8 mouse cellular contexts compared by ENCODE assay signal in the genomic region with DNA sequence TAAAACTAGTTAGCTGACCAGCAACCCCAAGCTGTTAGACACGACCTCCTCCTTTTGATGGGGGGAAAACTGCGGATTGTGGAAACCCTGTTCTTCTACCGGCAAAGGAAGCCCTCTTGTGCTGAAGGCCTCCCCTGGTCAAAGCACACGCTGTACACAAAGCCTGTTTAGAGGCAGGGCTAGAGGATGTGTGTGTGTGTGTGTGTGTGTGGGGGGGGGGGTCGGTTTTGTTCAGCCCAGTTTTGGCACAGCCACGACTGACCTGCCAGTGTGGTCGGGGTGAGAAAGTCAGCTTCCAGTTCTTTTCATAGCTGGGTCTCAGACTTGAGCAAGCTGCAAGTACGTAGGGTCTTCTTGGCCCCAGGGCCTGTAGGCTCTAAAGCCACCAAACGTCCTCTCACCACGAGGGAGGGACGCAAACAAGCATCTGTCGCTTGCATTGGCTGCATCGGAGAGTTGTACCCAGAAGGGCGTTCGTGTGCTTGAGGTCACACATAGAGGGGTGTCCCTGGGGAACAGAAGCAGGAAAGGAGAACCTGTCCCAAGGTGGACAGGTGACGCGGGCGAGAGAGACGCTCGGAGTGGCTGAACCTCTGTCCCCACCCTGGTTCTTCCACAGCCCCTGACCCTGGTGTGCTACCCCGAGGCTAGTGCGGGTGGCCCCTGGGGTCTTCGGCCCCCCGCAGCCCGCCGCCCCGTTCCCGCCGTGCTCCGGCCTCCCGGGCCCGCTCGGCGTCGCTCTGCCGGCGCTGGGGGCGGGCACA. TPM values are rescaled to one million over a fixed set of nuclear protein-coding genes. Genes with fewer than 3 reads are reported as not detected.
DNase-seq lines count a peak whose midpoint lies in the region; ATAC-seq and TF ChIP-seq lines count a peak whose summit lies in the region.

No protein-coding gene starts in this region.

- H3K9ac ChIP-seq in intestine, embryonic 15.5 days = peak overlapping the region; percentile 91
- H3K9ac ChIP-seq in limb, embryonic 15.5 days = peak overlapping the region; percentile 71
- peak overlapping the region; percentile 63 for H3K9ac ChIP-seq in midbrain, embryonic 15.5 days

- 5% methylated on average over 31 of the region's 38 CpGs for WGBS in intestine, embryonic 15.5 days
- WGBS in limb, embryonic 15.5 days = 1% methylated on average over 35 of the region's 38 CpGs
- under 1% methylated on average over 30 of the region's 38 CpGs for WGBS in midbrain, embryonic 15.5 days

- no peaks in the 10 kb centered on the region for H3K9me3 ChIP-seq in intestine, embryonic 15.5 days
- no peaks in the 10 kb centered on the region for H3K9me3 ChIP-seq in limb, embryonic 15.5 days
- no peaks in the 10 kb centered on the region for H3K9me3 ChIP-seq in midbrain, embryonic 15.5 days

- peak overlapping the region; percentile 81 for H3K4me3 ChIP-seq in intestine, embryonic 15.5 days (replicated peaks)
- H3K4me3 ChIP-seq in limb, embryonic 15.5 days = peak overlapping the region; percentile 77
- H3K4me3 ChIP-seq in midbrain, embryonic 15.5 days = peak overlapping the region; percentile 73
- peak overlapping the region; percentile 87 for H3K4me3 ChIP-seq in testis, adult 2 months (ENCODE audit: control insufficient read depth, low read depth, low read length)

- POLR2A ChIA-PET in Patski (lab: Charles Lee) = interaction anchor here (0.6 to 0.9 kb wide), 4 partner anchors 28 to 324 kb away, joined by 3 to 5 read pairs (median 4); no protein-coding TSS in a partner anchor

- CTCF ChIA-PET in Patski (lab: Charles Lee) = interaction anchor here (1.0 kb wide), 1 partner anchor 7 kb away, joined by 3 read pairs; no protein-coding TSS in a partner anchor

- no peak for TF ChIP-seq CTCF in Patski (IDR thresholded peaks at IDR 0.05)
- no peak for TF ChIP-seq CTCF in testis, adult 2 months (IDR thresholded peaks at IDR 0.05; ENCODE audit: control insufficient read depth, insufficient read depth, insufficient replicate concordance, low read depth, low read length)

- ATAC-seq in Patski = peak; percentile 27
- peak; percentile 80 for ATAC-seq in intestine, embryonic 15.5 days
- ATAC-seq in limb, embryonic 15.5 days (ENCODE audit: insufficient number of reproducible peaks, low FRiP score, low TSS enrichment, low read depth) = peak; percentile 37; the same call in 1 of the 2 replicates
- peak; percentile 72 for ATAC-seq in midbrain, embryonic 15.5 days (replicated peaks)

- no peak; the same call in 1 of the 2 replicates for TF ChIP-seq POLR2A in testis, adult 2 months (IDR thresholded peaks at IDR 0.05; ENCODE audit: control insufficient read depth, low read depth, low read length)

- in situ Hi-C loops in Patski (cut with MboI; ENCODE audit: low pct_unique_long_range_greater_than_20kb) = no loop called here

- DNase-seq in B cell, adult 2 months = peak; percentile 85 to 86
- DNase-seq in Patski (ENCODE audit: low read depth, low spot score) = no peak
- DNase-seq in cerebellum, adult 9-11 months = peak; percentile 76
- peak; percentile 28 for DNase-seq in gastrocnemius, postnatal 25 days

- no peaks in the 10 kb centered on the region for H3K36me3 ChIP-seq in intestine, embryonic 15.5 days
- peaks cover 13% of the 10 kb centered on the region for H3K36me3 ChIP-seq in limb, embryonic 15.5 days
- H3K36me3 ChIP-seq in midbrain, embryonic 15.5 days (replicated peaks) = no peaks in the 10 kb centered on the region
- H3K36me3 ChIP-seq in testis, adult 2 months (ENCODE audit: control insufficient read depth, insufficient read depth, low read length) = no peaks in the 10 kb centered on the region

- H3K4me1 ChIP-seq in intestine, embryonic 15.5 days (replicated peaks) = peaks cover 12% of the 10 kb centered on the region; the same call in 1 of the 2 replicates
- H3K4me1 ChIP-seq in limb, embryonic 15.5 days = peaks cover 8% of the 10 kb centered on the region; the same call in 1 of the 2 replicates
- H3K4me1 ChIP-seq in midbrain, embryonic 15.5 days = peaks cover 23% of the 10 kb centered on the region
- H3K4me1 ChIP-seq in testis, adult 2 months (ENCODE audit: control insufficient read depth, insufficient read depth, low read length) = peaks cover 9% of the 10 kb centered on the region

- no peaks in the 10 kb centered on the region for H3K27me3 ChIP-seq in Patski
- H3K27me3 ChIP-seq in intestine, embryonic 15.5 days (replicated peaks) = no peaks in the 10 kb centered on the region
- H3K27me3 ChIP-seq in limb, embryonic 15.5 days = no peaks in the 10 kb centered on the region
- no peaks in the 10 kb centered on the region for H3K27me3 ChIP-seq in midbrain, embryonic 15.5 days (replicated peaks)
- H3K27me3 ChIP-seq in testis, adult 2 months (ENCODE audit: control insufficient read depth, insufficient read depth, low read length) = no peaks in the 10 kb centered on the region

- peak overlapping the region; percentile 96 for H3K27ac ChIP-seq in intestine, embryonic 15.5 days
- peak overlapping the region; percentile 94 for H3K27ac ChIP-seq in limb, embryonic 15.5 days
- H3K27ac ChIP-seq in midbrain, embryonic 15.5 days = peak overlapping the region; percentile 79
- peak overlapping the region; percentile 77 for H3K27ac ChIP-seq in testis, adult 2 months (ENCODE audit: control insufficient read depth, insufficient read depth, low read depth, low read length)

- peak overlapping the region; percentile 92 for H3K4me2 ChIP-seq in intestine, embryonic 15.5 days (replicated peaks)
- peak overlapping the region; percentile 80 for H3K4me2 ChIP-seq in limb, embryonic 15.5 days
- H3K4me2 ChIP-seq in midbrain, embryonic 15.5 days = peak overlapping the region; percentile 88

RNA-seq across cellular contexts. Expression of gene Mta3, which starts 0.4 kb away (rescaled TPM):
- 50.7 TPM for polyA plus RNA-seq in Patski (2021)
- 1 to 10 TPM; 8.8 to 8.9 TPM for total RNA-seq in gastrocnemius, postnatal 25 days (2021)
- 40.0 and 42.5 TPM in 2 replicates for polyA plus RNA-seq in intestine, embryonic 15.5 days (2015; fragmentation: Nextera tagmentation; extraction: Ambion mirVana)
- polyA plus RNA-seq in limb, embryonic 15.5 days (2015; fragmentation: Nextera tagmentation; extraction: Ambion mirVana) = 48.0 and 49.1 TPM in 2 replicates
- 32.9 and 35.8 TPM in 2 replicates for polyA plus RNA-seq in midbrain, embryonic 15.5 days (2015; fragmentation: Nextera tagmentation; extraction: Ambion mirVana)
- 36.3 and 38.3 TPM in 2 replicates for polyA plus RNA-seq in testis, adult 2 months (2012; rRNA removed)

Comparison
In these comparisons a context has a peak if more than half of its experiments do, and no peak if none do; other contexts are left out.
1. ATAC-seq: peak in every context shown above with its lines; median percentile 80 in intestine, embryonic 15.5 days; 72 in midbrain, embryonic 15.5 days; 37 in limb, embryonic 15.5 days; 27 in Patski.